Mouse (Mus musculus) colon, adult 2 months (tissue): ENCODE measurements around the gene Vma21. TPM values are rescaled to one million over a fixed set of nuclear protein-coding genes. Genes with fewer than 3 reads are reported as not detected.

Source experiments
- polyA plus RNA-seq: library from polyadenylated mRNA; depleted of rRNA; stranded (reverse); fragments of >200 nt; gene quantifications from 2 replicates; pipeline ENCODE4 v1.2.3, GENCODE M21; 2012; rRNA removed

The Vma21 gene
- 1.3 and 1.5 TPM in 2 replicates for polyA plus RNA-seq

GRCm38 (mm10) chrX:71815631-71816345, at the start of gene Vma21:
Gene Vma21, plus strand, starts transcription at chrX:71815924.

Other genes starting within 250 kb of the Vma21 start
- not detected in 2 replicates for gene Gpr50, start 152.3 kb upstream of the Vma21 start, polyA plus RNA-seq
- 0.06 and 0.08 TPM in 2 replicates for gene Gm1141, start 105.1 kb downstream of the Vma21 start, polyA plus RNA-seq
- 1.3 TPM in 2 replicates for gene Prrg3, start 146.7 kb downstream of the Vma21 start, polyA plus RNA-seq
- gene Fate1, start 157.1 kb downstream of the Vma21 start, polyA plus RNA-seq = not detected in 2 replicates
- gene Cnga2, start 175.9 kb downstream of the Vma21 start, polyA plus RNA-seq = not detected in 2 replicates